ENCODE assay signal across 10 mouse cellular contexts in genomic region chr7:27378431-27378830, GRCm38 (mm10). TPM values are rescaled to one million over a fixed set of nuclear protein-coding genes. Genes with fewer than 3 reads are reported as not detected.
A peak's percentile ranks its signal among the peaks of the same experiment; 100 is the strongest.
DNase-seq lines count a peak whose midpoint lies in the region; ATAC-seq and TF ChIP-seq lines count a peak whose summit lies in the region.
"Had no signal": no experiment of that assay in that cellular context is flagged by ENCODE, and none has a peak within 500 bp of the region (broad histone marks: within the 10 kb centered on the region; RNA-seq: fewer than 3 reads in every experiment).

No protein-coding gene starts in this region.

- intact Hi-C loops in gastrocnemius, postnatal 36 days (cut with DNase I): no loop called here
- intact Hi-C loops in gastrocnemius, postnatal 14 days (cut with DNase I; ENCODE audit: low total_unique reads): no loop called here

- H3K4me2 ChIP-seq in lung, embryonic 16.5 days (ENCODE audit: low read depth, low read length): no peak overlapping the region
- H3K4me2 ChIP-seq: limb, embryonic 13.5 days had no signal

- WGBS in lung, embryonic 16.5 days: 14% methylated on average over 4 of the region's 4 CpGs

- TF ChIP-seq EP300 in ES-Bruce4 (IDR thresholded peaks at IDR 0.05; ENCODE audit: insufficient read depth, low read depth, low read length): no peak

- H3K9ac ChIP-seq in ES-Bruce4 (ENCODE audit: low read depth, poor library complexity, severe bottlenecking): no peak overlapping the region
- no peak overlapping the region for H3K9ac ChIP-seq in lung, embryonic 16.5 days (ENCODE audit: low read length)
- H3K9ac ChIP-seq: limb, embryonic 13.5 days had no signal

- H3K27me3 ChIP-seq in ES-Bruce4 (ENCODE audit: control insufficient read depth, insufficient read depth, low read length, poor library complexity, severe bottlenecking): no peaks in the 10 kb centered on the region
- peaks cover 30% of the 10 kb centered on the region for H3K27me3 ChIP-seq in lung, embryonic 16.5 days (ENCODE audit: control insufficient read depth, insufficient read depth, low read depth, low read length)

- peak; percentile 42 for DNase-seq in kidney, adult 9 months
- DNase-seq in kidney, adult 18-20 months: no peak
- DNase-seq in cerebellum, postnatal 36 days: peak; percentile 59 to 61
- DNase-seq in gastrocnemius, postnatal 36 days: no peak
- no peak for DNase-seq in gastrocnemius, postnatal 14 days
- no peak for DNase-seq in layer of hippocampus, adult 11-12 months (ENCODE audit: low spot score)

- ATAC-seq in lung, embryonic 16.5 days (ENCODE audit: low read depth): peak; percentile 80

- H3K4me1 ChIP-seq in ES-Bruce4 (ENCODE audit: control insufficient read depth, insufficient read depth, low read length): peaks cover 3% of the 10 kb centered on the region
- H3K4me1 ChIP-seq in lung, embryonic 16.5 days (replicated peaks; ENCODE audit: control insufficient read depth, insufficient read depth, low read length): peaks cover 2% of the 10 kb centered on the region; the same call in 1 of the 2 replicates

- no peak for TF ChIP-seq POLR2A in ES-Bruce4 (IDR thresholded peaks at IDR 0.05; ENCODE audit: insufficient read depth, low read length)

- no peaks in the 10 kb centered on the region; the same call in 1 of the 2 replicates for H3K9me3 ChIP-seq in ES-Bruce4 (replicated peaks; ENCODE audit: control insufficient read depth, insufficient read depth, low read length, poor library complexity, severe bottlenecking)
- no peaks in the 10 kb centered on the region for H3K9me3 ChIP-seq in lung, embryonic 16.5 days (ENCODE audit: control insufficient read depth, low read length)
- H3K9me3 ChIP-seq: limb, embryonic 13.5 days had no signal

- no peaks in the 10 kb centered on the region for H3K36me3 ChIP-seq in ES-Bruce4 (ENCODE audit: control insufficient read depth, insufficient read depth, low read length, poor library complexity, severe bottlenecking)
- no peaks in the 10 kb centered on the region for H3K36me3 ChIP-seq in lung, embryonic 16.5 days (ENCODE audit: control insufficient read depth, insufficient read depth, low read length)
- H3K36me3 ChIP-seq: limb, embryonic 13.5 days had no signal

- TF ChIP-seq CTCF in ES-Bruce4 (IDR thresholded peaks at IDR 0.05; ENCODE audit: low read depth, low read length): peak; percentile 55

- H3K27ac ChIP-seq in ES-Bruce4 (ENCODE audit: insufficient read depth, low read length): no peak overlapping the region
- peak overlapping the region; percentile 13; the same call in 1 of the 2 replicates for H3K27ac ChIP-seq in lung, embryonic 16.5 days (ENCODE audit: low read length)
- H3K27ac ChIP-seq: limb, embryonic 13.5 days had no signal

- no peak overlapping the region for H3K4me3 ChIP-seq in ES-Bruce4 (ENCODE audit: low read depth, low read length)
- H3K4me3 ChIP-seq in lung, embryonic 16.5 days (ENCODE audit: low read length): no peak overlapping the region
- H3K4me3 ChIP-seq: erythroblast, embryonic 14.5 days; limb, embryonic 13.5 days had no signal

RNA-seq across cellular contexts. Expression of gene Gm20479, which starts 21.2 kb away (rescaled TPM):
- 15.8 and 17.1 TPM in 2 replicates for polyA plus RNA-seq in ES-Bruce4 (2011; ENCODE audit: insufficient read depth, insufficient read length, low read depth, missing spikeins)
- polyA plus RNA-seq in lung, embryonic 16.5 days (2015; fragmentation: Nextera tagmentation; extraction: Ambion mirVana): 0.52 and 1.1 TPM in 2 replicates
- not detected for total RNA-seq in gastrocnemius, postnatal 36 days (2021)
- under 1 TPM in 1 of 2 experiments, not detected in 1; 0.90 TPM for total RNA-seq in gastrocnemius, postnatal 14 days (2021)
- polyA plus RNA-seq: erythroblast, embryonic 14.5 days; limb, embryonic 13.5 days had no signal

RNA-seq across cellular contexts. Expression of gene Shkbp1, which starts 22.6 kb away (rescaled TPM):
- polyA plus RNA-seq in ES-Bruce4 (2011; ENCODE audit: insufficient read depth, insufficient read length, low read depth, missing spikeins): 43.6 and 44.5 TPM in 2 replicates
- polyA plus RNA-seq in lung, embryonic 16.5 days (2015; fragmentation: Nextera tagmentation; extraction: Ambion mirVana): 43.6 and 46.2 TPM in 2 replicates
- 1 to 10 TPM; 1.7 to 2.1 TPM for total RNA-seq in gastrocnemius, postnatal 36 days (2021)
- 1 to 10 TPM; 3.5 to 5.3 TPM for total RNA-seq in gastrocnemius, postnatal 14 days (2021)

RNA-seq across cellular contexts. Expression of gene Ltbp4, which starts 40.9 kb away (rescaled TPM):
- 66.8 and 72.5 TPM in 2 replicates for polyA plus RNA-seq in ES-Bruce4 (2011; ENCODE audit: insufficient read depth, insufficient read length, low read depth, missing spikeins)
- 107 and 127 TPM in 2 replicates for polyA plus RNA-seq in lung, embryonic 16.5 days (2015; fragmentation: Nextera tagmentation; extraction: Ambion mirVana)
- total RNA-seq in gastrocnemius, postnatal 36 days (2021): 10 to 100 TPM; 62.1 to 65.3 TPM
- total RNA-seq in gastrocnemius, postnatal 14 days (2021): 100 to 1,000 TPM; 122 to 151 TPM

Comparison
In these comparisons a context has a peak if more than half of its experiments do, and no peak if none do; other contexts are left out.
1. DNase-seq: peak in kidney, adult 9 months (single experiment) and cerebellum, postnatal 36 days (2 of 2); none in kidney, adult 18-20 months (single experiment), gastrocnemius, postnatal 36 days (0 of 2), gastrocnemius, postnatal 14 days (single experiment) and layer of hippocampus, adult 11-12 months (single experiment).